Mouse (Mus musculus): ENCODE measurements around the gene 2210407C18Rik.
A peak's percentile ranks its signal among the peaks of the same experiment; 100 is the strongest.

Gene 2210407C18Rik

DNA sequence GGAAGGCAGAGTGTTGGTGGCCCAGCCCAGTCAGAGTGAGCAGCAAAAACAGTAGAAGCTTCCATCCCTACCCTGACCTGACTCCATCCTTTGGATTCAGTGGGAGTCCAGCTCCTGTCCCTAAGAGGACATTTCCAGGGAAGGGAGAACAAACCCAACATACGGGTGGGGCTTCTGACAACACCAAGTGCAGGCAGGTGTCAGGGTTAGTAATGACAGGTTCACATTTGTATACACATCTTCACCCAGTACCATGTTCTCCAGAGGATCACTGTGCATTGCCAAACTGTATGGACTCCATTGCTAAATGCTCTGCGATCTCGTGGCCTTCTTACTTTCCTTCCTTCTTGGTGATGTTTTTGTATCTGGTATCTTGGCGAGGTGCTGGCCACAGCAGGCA, at the start of gene 2210407C18Rik:
2210407C18Rik (minus strand) TSS at position 101 of the 400 bp plus-strand sequence.
- no peak for DNase-seq (ENCODE audit: low read depth)

DNA sequence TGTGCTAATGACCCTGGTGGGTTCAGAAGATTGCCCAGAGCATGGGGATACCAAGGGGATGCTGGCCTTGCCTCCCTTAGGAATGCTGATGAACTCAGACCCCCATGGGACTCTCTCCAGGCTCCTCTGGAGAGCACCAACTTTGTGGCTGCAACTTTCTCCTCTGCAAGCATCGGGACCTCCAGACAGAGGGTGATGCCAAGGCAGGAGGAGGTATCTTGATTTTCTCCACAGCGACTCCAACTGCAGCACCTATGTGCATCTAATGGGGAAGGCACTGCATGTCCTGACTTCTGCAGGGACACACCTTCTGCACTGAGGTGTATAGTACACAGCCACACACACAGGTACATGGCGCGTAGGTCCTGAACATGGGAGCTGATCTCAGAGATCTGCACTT, 42.7 kb upstream of the 2210407C18Rik start, which contains the start of gene Olfr322:
Olfr322 (plus strand) TSS at position 187 of the 400 bp plus-strand sequence.
- DNase-seq (ENCODE audit: low read depth), result no peak

DNA sequence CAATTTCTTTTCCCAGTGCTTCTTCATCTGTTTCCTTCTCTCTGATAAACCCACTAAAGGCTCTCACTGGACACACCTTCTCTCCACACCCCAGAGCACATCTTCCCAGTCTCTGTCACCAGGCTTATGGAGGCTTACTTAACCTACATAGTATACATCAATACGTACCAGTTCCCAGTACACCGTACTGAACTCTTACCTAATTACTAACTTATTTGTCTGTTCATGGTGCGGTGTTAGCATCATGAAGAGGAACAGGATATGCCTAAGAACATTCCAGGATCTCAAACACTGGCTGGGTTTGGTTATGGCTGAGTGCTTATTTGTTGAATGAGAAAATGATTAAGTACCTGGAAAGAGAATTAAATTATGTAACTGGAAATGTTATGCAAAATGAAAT, 39.3 kb upstream of the 2210407C18Rik start:
- DNase-seq (ENCODE audit: low read depth), result no peak

DNA sequence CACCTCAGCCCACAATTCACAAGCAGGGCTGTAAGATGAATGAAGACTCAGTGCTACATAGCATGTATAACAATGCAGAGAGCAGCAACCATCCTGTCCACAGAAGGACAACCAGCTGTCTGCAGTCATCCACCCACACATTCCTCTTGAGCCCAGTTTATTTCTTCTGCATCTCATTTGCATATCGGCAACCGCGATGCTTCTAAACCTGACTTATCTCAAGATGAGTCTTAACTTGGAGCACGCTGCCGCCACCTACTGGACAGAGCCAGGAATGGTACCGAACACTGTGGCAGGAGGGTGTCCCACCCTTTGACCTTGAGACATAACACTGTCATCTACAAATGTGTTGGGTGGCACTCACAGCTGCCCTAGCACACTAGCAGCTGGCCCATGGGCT, 27.5 kb upstream of the 2210407C18Rik start:
- DNase-seq (ENCODE audit: low read depth), result peak; percentile 80

DNA sequence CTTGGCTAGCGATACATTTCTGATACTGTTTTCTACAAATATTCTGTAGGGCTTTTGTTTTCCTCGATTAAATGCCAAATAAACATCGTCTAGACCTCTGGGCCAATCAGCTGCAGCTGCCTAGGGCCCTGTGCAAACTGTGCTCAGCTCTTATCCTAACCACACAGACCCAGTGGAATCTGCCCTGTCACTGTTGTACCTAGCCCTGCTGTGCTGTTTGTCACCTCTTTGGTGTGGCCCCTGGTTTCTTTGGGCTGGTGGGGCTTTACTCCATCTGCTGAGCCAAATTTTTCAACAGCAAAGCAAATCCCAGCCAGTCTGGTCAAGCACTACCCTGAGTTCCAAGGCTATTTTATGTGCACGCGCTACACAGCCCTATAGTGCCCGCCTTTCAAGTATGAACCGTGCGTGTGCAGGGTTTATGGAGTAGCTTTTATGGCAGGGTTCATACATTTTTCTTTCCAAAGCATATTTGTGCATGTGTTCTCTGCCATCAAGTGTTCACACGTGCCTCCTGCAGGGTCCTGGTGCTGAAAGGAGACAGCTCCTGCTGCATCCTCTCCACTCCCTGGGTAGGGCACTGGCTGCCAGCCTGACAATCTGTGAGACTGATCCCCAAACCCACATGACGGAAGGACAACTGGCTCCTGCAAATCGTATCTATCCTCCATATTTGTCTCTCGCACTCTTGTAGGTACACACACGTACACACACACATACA, 25.9 kb upstream of the 2210407C18Rik start:
- DNase-seq (ENCODE audit: low read depth), result peak; percentile 77

DNA sequence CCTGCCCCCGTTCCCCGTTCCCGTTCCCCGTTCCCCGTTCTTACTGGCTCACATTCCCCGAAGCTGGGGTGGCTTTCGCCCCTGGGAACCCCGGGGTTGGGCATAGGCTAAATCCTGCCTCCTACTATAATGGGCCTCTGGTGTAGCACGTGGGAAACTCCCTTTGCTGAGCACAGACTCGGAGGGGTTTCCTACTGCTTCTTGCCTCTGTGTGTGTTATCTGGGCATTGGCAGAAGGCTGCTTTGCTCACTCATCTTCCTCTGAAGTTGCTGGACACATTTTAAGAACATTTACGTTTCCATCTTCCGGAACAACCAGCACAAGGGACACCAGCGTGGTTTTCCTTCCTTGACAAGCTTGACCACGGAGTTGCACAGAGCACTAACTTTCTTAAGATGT, 25.2 kb upstream of the 2210407C18Rik start:
- peak; percentile 78 for DNase-seq (ENCODE audit: low read depth)

DNA sequence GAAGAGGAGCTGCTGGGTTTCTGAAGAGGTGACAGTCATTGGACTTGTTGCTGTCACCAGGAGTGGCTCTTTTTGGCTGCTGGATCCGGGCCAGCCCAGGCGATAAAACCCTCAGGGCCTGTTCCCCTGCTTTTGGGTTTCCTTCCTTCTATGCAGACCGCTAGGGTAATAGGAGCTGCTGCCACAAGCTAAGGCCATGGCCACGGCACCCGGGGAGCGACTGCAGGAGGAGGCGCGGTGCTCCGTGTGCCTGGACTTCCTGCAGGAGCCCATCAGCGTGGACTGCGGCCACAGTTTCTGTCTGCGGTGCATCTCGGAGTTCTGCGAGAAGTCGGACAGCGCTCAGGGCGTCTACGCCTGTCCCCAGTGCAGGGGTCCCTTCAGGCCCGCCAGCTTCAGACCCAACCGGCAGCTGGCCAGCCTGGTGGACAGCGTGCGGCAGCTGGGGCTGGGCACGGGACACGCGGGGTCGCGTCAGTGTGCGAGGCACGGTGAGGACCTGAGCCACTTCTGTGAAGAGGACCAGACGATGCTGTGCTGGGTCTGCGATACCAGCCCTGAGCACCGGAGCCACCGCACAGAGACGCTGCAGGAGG, 24.5 kb upstream of the 2210407C18Rik start, which contains the start of gene Trim58:
Trim58 (plus strand) TSS at position 194 of the 596 bp plus-strand sequence.
- peak; percentile 83 for DNase-seq (ENCODE audit: low read depth)

DNA sequence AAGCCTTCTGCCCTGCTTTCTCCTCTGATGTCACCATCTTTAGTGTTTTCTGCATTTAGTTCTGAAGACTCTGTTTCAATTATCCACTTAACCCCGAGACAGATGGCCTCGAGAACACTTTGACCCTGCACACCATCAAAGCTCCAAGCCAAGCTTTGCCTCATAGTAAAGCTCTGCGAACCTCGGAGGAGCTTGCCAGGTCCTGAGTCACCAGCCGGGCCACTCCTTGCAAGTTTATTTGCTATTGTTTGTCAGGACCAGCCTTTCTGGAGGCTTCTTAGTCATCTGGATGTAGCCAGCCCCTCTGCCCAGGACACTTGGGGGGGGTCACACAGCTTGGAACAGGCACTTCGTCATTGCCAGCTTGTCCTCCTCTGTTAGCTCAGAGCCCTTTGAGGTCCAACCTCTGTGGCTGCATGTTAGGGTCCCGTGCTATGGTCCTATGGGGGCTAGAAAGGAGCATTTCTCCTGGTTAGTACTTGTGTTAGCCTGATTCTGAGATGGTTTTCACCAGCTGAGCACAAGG, 22.4 kb upstream of the 2210407C18Rik start:
- peak; percentile 9 for DNase-seq (ENCODE audit: low read depth)

DNA sequence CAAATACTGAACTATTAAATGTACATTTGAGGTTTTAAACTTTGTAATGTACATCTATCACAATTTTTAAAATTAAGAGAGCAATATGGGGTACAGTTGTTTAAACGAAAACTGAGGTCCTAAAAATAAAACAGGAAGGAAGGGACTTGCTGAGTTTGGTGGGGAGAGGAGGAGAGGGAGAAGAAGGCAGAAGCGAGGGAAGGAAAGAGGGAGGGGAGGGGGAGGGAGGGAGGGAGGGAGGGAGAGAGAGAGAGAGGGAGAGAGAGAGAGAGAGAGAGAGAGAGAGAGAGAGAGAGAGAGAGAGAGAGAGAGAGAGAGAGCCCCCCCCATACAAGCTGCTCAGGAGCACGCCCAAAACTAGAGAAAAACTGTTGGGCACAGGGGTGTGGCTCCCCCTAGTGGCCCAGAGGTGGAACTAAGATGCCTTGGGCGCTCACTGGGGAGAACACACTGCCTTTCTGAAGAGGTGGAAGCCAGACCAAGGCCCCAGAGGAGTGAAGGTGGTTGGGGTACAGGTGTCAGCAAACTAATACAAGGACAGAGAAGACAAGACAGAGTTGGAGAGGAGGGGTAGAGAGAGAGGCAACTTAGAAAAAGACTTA, 20.6 kb upstream of the 2210407C18Rik start:
- DNase-seq (ENCODE audit: low read depth), result peak; percentile 77

DNA sequence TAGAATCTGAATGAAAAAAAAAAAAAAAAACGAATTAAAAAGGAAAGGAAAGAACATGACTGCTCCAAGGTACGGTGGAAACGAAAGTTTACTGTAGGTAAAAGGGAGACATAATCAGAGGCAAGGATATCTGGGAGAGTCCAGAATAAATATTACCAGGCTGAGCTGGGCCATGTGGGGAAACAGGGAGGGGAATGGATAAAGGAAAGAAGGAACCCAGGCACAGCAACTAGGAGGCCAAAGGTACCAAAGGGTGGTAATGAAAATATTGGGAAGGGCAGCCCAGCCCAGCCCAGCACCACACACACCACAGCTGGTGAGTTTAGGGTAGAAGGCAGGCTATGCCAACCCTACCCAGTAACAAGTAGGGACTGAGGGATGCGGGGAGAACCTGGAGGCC, 19.0 kb upstream of the 2210407C18Rik start:
- no peak for DNase-seq (ENCODE audit: low read depth)

DNA sequence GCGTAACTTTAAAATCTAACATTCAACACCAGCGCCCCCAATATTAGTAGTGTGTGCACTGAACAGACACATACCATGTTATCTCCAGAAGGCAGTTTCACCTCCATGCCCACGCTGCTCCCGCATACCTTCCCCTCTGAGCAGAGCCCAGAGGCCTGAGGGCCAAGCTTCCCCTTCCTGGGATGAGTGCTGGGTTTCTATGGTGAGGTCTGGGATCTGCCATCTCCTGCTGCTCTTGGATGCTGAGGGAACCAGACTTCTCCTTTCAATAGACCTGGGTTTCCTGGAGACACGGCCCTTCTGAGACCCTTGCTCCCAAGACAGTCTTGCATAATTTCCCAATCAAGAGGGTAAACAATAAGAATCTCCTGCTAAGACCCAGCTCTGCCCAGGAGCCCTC, 14.5 kb upstream of the 2210407C18Rik start, which contains the start of gene Olfr323:
Olfr323 (minus strand) TSS at position 101 of the 400 bp plus-strand sequence.
- no peak for DNase-seq (ENCODE audit: low read depth)

DNA sequence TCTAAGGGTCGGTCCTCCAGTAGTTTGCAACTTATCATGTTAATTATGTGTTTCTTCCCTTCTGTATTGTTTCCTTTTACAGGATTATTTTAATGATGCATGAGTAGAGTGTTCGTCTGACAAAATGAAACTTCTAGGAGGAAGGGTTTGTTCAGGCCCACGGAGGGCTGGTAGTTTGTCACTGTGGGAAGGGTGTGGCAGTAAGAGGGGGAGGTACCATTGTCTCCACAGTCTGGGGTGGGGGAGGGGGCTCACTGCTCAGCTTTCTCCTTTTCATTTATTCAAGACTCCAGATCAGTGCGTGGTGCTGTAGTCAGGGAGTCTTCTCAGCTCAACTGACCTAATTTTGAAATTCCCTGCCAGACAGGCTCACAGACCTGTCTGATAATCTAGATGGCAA, 10.3 kb upstream of the 2210407C18Rik start:
- no peak for DNase-seq (ENCODE audit: low read depth)

DNA sequence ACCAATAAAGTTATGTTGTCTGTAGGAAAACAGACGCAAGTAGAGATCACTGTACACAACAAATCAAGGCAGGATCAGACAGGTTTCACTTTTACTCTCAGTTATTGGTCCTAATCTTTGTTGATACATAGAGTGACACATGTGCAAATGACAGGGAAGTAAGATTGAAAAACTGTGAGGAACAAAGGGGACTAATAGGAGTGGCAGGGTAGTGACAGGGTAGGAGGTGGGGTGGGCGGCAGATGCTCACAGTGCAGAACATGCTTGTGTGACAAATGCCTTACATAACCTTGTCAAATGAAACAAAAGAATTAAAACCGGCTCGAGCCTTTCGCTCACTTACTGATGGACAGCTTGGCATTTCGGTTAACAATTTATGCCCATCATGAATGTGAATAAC, 2.9 kb upstream of the 2210407C18Rik start:
- no peak for DNase-seq (ENCODE audit: low read depth)

DNA sequence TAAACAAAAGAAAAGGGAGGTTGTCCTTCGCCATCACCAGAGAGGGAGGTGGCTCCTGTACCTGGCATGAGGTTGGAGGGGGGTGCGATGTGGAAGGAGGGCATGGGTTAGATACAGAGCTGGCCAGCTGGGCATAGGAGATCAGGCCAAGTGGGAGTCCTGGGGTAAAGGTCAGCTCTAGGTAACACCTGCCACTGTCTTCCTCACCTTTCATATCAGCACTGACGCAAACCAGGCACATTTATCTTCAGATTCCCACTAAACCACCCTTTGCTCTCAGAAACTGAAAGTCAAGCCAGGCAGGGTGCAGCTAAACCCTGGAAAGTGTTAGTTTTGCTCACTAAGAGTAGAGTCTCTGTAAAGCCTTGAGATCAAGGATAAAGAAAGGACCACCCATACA, 2.5 kb upstream of the 2210407C18Rik start:
- no peak for DNase-seq (ENCODE audit: low read depth)

DNA sequence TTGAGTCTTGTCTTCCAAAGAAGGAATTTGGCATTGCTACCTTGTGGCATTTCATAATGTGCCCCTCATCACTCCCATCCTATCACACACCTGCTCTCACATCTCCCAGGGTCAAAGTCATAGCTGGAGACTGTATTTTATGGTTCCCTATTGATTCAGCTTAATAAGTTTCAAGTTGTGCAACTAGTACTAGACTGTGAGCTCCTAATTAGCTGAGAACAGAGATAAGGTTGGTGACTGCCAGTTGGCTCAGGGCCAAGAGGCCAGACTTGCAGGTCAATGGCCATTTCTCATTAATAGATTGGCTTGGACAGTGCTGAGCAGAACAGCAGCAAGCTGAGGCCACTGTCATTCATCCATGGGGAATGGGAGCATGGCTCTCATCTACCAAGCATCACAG, 1.3 kb downstream of the 2210407C18Rik start:
- DNase-seq (ENCODE audit: low read depth), result peak; percentile 9

DNA sequence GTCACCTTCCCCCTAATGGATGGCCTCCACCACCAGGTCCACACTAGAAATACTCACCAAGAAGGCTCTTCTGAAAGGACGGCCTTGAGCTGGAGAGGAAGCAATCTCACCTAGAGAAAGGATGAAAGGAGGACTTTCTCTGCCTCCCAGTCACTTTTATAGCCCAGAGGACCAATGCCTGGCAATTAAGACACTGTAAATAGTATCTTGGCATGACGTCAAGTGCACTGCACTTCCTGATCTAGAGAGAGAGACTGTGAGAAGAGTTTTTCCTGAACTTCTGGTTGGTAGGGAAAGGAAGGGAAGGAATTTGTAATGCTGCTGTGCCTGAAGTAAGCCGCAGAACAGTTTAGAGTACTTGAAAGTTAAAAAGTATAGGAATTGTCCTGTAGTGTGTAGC, 2.5 kb downstream of the 2210407C18Rik start:
- no peak for DNase-seq (ENCODE audit: low read depth)

DNA sequence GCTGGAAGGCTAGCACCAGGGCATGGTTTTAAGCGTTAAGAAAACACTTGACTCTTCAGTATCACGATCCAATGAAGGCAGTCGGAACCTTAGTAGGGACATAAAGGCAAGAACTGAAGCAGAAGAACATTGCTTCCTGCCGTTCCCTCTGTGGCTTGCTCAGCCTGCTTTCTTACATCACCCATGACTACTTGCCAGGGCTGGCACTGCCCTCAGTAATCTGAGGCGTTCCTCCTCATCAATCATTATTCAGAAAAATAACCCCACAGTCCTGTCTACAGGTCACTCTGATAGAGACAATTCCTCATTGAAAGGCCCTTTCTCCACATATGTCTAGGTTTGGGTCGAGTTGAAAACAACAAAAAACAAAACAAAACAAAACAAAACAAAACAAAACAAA, 8.8 kb downstream of the 2210407C18Rik start:
- no peak for DNase-seq (ENCODE audit: low read depth)

DNA sequence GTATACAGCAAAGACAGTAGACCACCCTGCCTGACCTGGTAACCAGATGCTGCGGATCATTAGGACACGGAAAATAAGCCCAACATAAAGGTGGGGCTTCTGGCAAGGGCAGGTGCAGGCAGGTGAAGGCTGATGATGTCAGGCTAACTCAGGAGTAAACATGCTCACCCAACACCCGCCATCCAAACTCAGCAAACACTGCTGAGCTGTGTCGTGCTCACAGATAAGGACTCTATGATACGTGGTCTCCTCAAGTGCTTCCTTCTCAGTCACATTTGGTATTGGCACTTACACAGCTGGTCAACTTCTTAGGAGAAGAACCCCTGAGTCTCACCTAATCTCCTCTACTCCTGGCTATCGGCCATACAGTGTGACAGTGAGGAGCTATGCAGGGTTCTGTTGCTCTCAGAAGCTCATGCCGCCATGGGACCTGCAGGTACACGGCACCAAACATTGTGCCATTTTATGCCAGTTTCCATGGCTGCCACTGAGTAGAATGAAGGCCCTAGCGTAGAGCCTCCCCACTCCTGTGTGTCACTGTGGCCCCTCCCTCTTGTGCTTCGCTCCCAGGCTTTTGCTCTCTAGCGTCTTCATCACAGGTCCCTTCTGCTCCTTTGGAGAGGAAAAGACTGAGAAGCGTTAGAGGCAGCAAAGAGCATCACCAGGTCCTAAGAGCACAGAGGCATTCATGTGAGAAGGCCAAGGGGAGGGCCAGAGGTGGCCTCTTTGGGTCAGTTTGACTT, 9.5 kb downstream of the 2210407C18Rik start:
- no peak for DNase-seq (ENCODE audit: low read depth)

DNA sequence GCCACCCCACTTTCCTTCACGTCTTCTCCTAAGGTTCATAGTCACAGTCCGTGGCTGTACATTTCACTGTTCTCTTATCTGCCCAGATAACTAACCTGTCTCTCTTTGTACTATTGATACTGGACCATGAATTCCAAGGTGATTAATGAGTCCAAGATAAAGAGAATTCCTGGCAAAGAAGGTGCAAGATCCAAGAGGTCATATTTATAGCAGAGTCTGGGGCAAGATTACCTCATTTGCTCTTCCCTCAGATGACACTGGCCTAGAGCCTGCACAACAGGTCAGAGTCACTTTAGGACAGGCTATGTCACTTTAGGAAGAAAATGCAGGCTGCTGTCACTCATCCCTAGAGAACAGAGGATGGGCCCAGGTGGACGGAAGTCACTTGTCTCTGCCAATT, 10.6 kb downstream of the 2210407C18Rik start:
- no peak for DNase-seq (ENCODE audit: low read depth)

DNA sequence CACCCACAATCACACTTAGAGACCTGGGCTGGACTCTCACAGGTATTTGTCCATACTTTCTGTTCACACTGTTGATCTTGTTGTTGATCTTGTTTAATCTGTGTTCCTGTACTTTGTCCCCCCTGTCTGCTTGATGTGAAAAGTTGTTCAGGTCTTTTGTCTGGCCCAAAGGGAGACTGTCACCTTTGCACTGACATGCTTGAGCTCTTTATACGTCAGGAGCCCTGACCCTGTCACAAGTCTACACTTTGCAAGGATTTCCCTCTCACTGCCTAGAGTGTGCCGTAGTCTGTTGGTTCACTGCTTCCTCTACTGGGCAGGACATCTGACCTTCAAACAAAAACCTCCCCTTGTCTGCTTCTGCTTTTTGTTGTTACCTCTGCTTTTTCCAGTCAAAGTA, 11.2 kb downstream of the 2210407C18Rik start:
- DNase-seq (ENCODE audit: low read depth), result no peak

DNA sequence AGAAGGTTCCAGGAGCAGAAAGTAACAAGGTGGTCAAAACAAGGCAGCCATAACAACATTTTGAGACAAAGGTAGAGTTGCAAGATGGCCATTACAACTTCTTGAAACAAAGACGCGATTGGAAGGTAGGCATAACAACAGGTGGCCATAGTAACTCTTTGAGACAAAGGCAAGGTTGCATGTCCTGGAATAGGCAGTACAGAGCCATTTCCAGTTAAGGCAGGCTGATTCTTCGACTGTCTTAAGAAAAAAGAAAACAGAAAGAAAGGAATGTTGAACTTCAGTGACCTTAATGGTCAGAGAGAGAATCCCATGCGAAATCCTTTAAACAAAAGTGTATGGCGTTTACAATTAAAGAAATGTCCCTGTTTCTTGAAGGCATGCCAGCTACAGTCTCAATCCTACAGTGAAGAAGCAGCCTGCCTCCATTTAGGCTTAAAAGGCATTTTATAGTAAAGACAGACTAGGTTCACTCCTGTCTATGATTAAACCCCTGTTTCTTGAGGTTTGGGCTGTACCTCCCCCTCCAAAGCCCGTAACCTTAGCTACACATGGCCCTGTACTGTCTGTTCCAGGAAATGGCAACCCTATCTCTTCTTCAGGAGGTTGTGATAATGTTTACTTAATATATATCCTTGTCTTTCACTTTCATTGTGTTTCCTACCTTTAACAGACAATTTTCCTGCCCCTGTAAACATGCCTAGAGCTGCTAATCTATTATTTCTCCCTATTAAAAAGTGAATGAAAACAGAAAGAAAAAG, 12.9 kb downstream of the 2210407C18Rik start:
- peak; percentile 5 for DNase-seq (ENCODE audit: low read depth)
